Mouse (Mus musculus) heart, adult 8-10 months (tissue): Measurements from ENCODE around the gene Creld2. TPM values are rescaled to one million over a fixed set of nuclear protein-coding genes. Genes with fewer than 3 reads are reported as not detected.

ENCODE experiments used
- DNase-seq: peaks from one replicate; pipeline ENCODE4 v3.0.0; 2022; ENCODE audit warnings: low spot score
- total RNA-seq, 4 experiments: library from RNA; stranded (reverse); gene quantifications; 2 replicates each; pipeline ENCODE4 v1.2.4; 2022

Creld2 gene
- total RNA-seq, 4 experiments from 2014 or later = 17.2 to 28.0 (median 21.1) TPM

GRCm38 (mm10) chr15:88851507-88852149, 32.2 kb downstream of the Creld2 start:
- no peak for DNase-seq

- DNase-seq = no peak
Measured at GRCm38 (mm10) chr15:88853106-88853505, 33.7 kb downstream of the Creld2 start.

DNA sequence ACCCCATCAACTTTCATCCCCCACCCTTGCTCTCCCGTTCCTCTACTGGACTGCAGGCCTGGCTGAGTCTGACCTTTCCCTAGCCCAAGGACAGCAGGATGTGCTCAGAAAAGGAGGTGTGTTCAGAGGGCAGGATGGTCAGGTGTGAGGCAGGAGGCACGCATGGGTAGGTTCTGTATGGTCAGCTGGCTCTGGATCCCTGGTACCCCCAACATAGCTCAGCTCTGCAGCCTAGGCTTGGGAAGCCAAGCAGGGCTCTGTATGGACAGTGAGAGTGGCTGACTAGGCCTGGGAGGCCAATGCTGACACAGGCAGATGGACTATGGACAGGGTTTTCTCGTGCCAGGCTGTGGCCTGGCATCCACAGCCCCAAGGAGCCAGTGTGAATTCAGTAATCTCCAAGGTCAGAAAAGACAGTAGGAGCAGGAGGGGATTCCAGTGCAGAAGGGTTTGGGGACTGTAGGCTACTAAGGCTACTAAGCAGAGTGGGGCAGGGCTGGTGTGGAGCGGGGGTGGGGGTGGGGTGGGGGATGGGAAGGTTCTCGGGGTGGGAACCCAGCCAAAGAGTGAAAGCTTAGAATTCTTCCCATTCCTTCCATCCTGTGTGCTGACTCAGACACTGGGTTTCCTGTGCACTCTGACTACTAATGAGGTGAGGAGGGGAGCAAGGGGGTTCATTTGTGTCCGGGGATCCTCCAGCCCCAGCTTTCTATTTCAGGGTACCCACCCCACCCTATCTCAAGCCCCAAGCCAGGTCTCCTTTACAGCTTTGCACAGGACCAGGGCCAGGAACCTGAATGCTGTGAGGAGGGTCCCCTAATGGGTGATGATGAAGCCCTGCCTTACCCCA, 34.9 kb downstream of the Creld2 start:
- no peak for DNase-seq

DNA sequence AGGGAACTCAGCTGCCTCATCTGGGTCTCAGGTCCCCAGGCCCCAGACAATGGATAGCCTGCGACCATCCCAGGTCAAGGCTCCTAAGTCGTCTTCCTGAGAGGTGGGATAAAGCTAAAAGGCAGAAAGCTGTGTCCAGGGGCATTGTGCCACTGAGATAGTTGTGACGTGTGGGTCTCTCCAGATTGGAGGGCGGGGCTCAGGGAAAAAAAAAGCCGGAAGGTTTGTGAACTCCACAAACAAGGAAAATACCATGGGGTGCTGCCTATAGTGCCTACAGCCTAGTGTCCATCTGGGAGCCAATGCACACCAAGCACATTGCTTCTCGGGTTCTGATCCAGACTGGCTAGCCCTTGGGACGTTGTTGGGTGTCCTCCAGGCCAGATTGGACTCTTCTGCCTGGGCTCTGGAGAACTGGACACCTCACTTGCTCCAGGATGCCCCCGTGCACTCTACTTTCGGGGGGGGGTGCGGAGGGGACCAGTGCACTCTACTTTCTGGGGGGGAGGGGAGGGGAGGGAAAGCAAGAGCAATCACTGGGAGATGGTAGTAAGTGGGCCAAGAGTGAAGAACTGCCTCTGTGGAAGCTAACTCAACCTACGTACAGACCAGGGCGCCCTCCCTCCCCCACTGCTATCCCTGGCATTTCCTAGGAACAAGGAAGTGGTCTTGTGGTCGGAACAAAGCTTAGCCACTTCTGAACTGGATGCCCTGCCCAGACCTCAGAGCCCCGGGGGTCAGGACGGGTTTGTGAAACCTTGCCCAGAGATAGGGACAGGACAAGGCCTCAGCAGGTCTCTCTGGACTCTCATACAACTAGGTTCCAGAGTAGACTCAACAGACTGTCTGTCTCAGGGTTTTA, 35.8 kb downstream of the Creld2 start:
- no peak for DNase-seq

- DNase-seq = no peak
Measured at GRCm38 (mm10) chr15:88855896-88856417, 36.5 kb downstream of the Creld2 start.

GRCm38 (mm10) chr15:88856613-88857012, 37.2 kb downstream of the Creld2 start:
- DNase-seq = no peak

- DNase-seq = no peak
Measured at GRCm38 (mm10) chr15:88857361-88857760, 37.9 kb downstream of the Creld2 start.

GRCm38 (mm10) chr15:88858141-88858541, 38.7 kb downstream of the Creld2 start:
- peak; percentile 73 for DNase-seq

DNA sequence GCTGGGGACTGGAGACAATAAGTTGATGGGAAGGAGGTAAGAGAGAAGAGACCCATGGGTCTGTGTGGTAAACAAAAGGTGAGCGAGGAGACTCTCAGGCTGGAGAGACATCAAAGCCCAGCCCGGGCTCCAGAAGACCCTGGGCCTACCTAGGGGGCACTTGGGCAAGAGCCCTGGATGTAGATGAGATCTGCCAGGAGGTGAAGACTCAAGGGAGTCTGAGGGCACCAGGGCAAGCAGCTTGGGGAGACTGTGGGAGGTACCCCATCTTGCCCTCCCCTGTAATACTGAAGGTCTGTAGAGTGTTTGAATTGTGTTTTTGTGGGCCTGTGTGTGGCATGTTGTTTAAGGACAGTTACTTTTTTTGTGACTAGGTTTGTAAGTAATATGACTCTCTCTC, 39.3 kb downstream of the Creld2 start:
- no peak for DNase-seq

GRCm38 (mm10) chr15:88859206-88859970, 39.9 kb downstream of the Creld2 start:
- no peak for DNase-seq

DNA sequence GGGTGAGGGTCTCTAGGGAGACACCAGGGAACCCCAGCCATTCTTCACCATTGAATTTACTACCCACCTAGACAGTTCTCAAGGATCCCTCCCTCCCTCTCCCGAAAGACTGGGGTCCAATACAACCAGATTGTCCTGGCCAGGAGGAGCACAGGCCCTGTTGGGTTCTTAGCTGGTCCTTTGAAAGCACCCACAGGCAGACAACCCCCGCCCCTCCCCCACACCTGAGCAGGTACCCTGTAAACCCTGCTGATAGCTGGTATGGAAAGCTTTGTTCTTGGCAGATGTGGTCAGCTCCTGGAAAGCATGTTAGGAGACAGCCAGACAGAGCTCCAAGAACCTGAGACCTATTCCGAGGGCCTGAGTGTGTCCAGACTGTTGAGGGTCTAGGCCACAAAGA, 41.3 kb downstream of the Creld2 start:
- no peak for DNase-seq

DNA sequence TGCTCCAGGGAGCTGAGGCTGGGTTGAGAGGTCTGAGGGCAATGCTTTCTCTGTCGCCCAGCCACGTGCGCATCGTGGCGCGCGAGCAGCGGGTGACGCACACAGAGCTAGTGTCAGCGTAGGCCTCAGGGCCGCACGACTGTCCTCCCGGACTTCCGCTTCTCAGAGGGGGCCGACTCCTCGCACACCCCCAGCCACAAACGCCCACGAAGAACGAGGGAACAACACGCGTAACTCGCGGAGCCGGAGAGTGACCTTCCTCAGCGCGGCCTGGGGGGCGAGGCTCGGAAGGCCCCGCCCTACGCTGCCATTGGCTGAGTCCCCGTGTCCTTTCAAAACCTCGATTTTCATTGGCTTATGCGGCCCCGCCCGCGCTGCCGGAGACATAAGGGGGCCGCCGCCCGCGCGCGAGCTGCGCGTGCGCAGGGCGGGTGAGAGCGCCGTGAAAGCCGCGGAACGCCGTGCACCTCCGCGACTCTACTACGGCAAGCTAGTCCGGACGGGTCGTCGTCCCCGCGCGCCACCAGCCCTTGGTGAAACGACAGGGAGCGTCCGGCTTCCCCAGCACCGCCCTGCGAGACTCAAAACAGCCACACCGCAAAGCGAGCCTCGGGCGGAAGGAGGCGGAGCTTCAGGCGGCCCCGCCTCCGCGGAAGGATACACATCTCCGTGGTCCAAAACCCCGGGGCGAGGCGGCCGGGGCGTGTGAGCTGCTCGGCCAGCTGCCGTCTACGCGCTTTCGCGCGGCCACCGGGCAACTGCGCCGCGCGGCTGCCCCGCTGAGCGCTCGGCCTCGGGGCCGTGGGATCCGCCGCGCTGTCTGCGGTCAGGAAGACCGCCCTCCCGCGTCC, 42.6 kb downstream of the Creld2 start, which contains the start of gene Pim3:
TSS of gene Pim3 (plus strand) at position 415 of the 851 bp plus-strand sequence.
- peak; percentile 97 for DNase-seq

- no peak for DNase-seq
Measured at GRCm38 (mm10) chr15:88862881-88863694, 43.6 kb downstream of the Creld2 start.

GRCm38 (mm10) chr15:88863695-88864231, 44.3 kb downstream of the Creld2 start:
- DNase-seq = peak; percentile 94

- DNase-seq = peak; percentile 46
Measured at GRCm38 (mm10) chr15:88864270-88865030, 45.0 kb downstream of the Creld2 start.

DNA sequence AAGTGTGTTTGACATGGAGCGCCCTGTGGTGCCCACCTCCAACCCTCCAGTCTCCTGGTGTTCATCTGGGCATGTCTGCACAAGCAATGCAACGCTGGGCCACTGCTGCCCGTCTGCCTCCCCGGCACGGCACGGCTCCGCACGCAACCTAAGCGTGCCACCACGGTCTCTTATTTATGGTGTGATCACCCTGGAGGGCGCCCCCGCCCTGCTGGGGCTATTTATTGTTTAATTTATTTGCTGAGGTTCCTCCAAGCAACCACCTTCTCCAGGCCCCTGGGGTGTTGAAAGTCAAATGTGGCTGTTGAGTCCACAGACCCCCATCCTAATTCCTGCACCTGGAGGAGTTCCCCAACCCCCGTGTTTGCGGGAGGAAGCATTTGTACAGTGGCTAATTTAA, 45.6 kb downstream of the Creld2 start:
- DNase-seq = no peak

- no peak for DNase-seq
Measured at GRCm38 (mm10) chr15:88865888-88866695, 46.6 kb downstream of the Creld2 start.
